Mouse (Mus musculus): Measurements from ENCODE around the gene Ppp1r36.

- TF ChIP-seq POLR2A (IDR thresholded peaks at IDR 0.05; ENCODE audit: control insufficient read depth, extremely low read depth, insufficient read depth, low read length, poor library complexity), result no peak
- no peak for TF ChIP-seq CTCF (IDR thresholded peaks at IDR 0.05; ENCODE audit: borderline replicate concordance, control insufficient read depth, extremely low read depth, insufficient read depth, low read length, poor library complexity)
Measured at GRCm38 (mm10) chr12:76430879-76431406, 13.6 kb downstream of the Ppp1r36 start.

Data from thymus, adult 2 months (tissue).